Mouse (Mus musculus): ENCODE data around the gene Nav2. TPM values are rescaled to one million over a fixed set of nuclear protein-coding genes. Genes with fewer than 3 reads are reported as not detected.

Gene Nav2
- polyA plus RNA-seq, 1 experiment from 2014 or later = 23.0 TPM

DNA sequence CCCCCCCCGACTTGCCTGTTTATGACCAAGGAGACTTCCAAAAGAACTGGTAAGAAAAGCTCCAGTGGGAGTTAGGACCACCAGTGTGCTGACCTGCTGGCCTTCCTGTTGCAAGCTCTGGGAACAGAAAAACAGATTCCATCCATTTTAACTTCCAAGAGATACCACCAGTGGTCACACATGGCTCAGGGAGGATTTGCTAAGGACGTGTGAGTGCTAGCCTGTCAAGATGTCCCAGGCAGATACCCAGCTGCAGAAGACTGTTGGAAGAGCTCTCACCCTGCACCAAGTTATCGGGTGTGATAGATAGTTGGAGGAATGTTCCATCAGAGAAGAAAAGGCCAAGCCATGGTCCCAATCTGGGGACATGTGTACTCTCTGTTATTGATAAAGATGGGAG lies 633.6 kb downstream of the Nav2 start:
- Histone ChIP-seq H3K9ac (replicated peaks) (no peak overlapping the region), H3K4me1 (peaks cover 14% of the 10 kb centered on the region), H3K9me3 (no peaks in the 10 kb centered on the region), H3K27ac (replicated peaks) (no peak overlapping the region), H3K4me3 (no peak overlapping the region), H3K4me2 (replicated peaks) (no peak overlapping the region), H3K36me3 (no peaks in the 10 kb centered on the region; the same call in 1 of the 2 replicates), H3K27me3 (no peaks in the 10 kb centered on the region; the same call in 1 of the 2 replicates)
- no peak for ATAC-seq (ENCODE audit: low FRiP score, low read depth)
- 92% methylated on average over 3 of the region's 3 CpGs for WGBS

DNA sequence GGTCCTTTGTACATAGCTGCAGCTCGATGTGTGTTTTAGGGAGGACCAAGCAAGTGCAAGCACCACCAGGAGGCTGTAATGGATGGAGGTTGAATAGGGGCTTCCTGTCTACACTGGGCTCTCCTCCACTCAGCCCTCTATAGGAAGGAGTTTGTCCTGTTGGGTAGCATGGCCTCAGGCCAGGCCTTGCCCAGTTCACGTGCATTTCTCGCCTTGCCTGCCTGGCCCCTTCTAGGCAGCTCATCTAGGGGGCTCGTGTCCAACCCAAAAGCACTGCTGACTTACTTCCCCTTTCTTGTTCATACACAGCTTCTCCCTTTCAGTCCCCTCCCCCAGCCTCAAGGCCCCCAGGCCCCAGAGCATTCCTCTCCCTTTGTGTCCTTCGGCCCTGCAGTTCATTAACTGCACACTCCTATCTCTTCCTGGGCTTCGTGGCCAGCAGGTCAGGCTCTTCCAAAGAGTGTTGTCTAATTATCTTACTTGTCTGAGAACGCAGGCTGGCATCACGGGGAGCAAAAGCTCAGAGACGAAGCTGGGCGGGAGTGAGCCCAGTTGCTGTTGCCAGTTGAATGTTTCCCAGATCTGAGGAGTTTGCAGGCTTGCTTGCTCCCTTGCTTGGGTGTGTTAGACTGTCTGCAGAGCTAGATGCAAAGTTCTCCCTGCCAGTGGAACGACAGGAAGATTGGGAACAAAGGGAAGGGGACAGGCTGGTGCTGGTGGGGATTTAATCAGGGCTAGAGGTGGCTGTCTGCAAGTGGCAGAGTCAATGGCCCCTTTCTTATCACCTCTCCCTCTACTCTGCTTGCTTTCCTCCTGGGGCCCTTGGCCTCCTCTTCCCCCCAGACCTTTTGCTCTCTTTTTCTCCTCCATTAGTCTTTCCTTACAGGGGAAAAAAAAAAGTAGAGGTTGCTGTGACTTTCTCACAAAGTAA lies 636.5 kb downstream of the Nav2 start:
- peaks cover 12% of the 10 kb centered on the region; the same call in 1 of the 2 replicates for H3K36me3 ChIP-seq
- peak; percentile 48 for ATAC-seq (ENCODE audit: low FRiP score, low read depth)
- no peak overlapping the region for H3K4me2 ChIP-seq (replicated peaks)
- no peaks in the 10 kb centered on the region; the same call in 1 of the 2 replicates for H3K27me3 ChIP-seq
- H3K4me1 ChIP-seq = peaks cover 14% of the 10 kb centered on the region
- peak overlapping the region; percentile 31 for H3K27ac ChIP-seq (replicated peaks)
- H3K4me3 ChIP-seq = no peak overlapping the region
- H3K9ac ChIP-seq (replicated peaks) = no peak overlapping the region
- no peaks in the 10 kb centered on the region for H3K9me3 ChIP-seq
- 30% methylated on average over 11 of the region's 11 CpGs for WGBS

DNA sequence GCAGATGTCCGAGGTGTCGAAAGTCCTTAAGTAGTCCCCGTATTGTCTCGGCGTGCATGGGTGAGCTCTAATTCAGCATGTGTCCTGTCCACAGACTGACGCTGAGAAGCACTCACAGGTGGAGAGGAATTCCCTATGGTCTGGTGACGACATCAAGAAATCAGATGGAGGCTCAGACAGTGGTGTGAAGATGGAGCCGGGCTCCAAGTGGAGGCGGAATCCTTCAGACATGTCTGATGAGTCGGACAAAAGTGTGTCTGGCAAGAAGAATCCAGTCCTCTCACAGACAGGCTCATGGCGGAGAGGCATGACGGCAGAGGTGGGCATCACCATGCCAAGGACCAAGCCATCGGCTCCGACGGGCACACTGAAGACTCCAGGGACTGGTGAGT lies 637.2 kb downstream of the Nav2 start:
- WGBS = 73% methylated on average over 15 of the region's 15 CpGs
- peak overlapping the region; percentile 31; the same call in 1 of the 2 replicates for H3K27ac ChIP-seq (replicated peaks)

DNA sequence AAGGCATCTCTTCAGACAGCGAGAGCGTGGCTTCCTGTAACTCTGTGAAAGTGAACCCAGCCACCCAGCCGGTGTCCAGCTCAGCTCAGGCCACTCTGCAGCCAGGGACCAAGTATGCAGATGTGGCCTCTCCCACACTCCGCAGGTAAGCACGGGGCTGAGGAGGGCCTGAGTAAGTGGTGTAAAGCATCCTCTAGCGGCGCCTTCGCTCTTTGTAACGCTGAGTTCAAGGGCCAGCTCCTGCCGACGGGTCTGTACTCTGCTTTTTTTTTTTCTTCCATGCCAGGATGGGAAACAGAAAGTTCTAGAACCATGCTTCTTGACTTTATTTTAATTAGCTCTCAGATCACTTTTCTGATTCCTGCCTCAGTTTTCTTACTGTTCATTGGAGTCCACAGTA lies 639.9 kb downstream of the Nav2 start:
- Histone ChIP-seq H3K4me1 (peaks cover 14% of the 10 kb centered on the region), H3K4me3 (no peak overlapping the region), H3K9me3 (no peaks in the 10 kb centered on the region), H3K4me2 (replicated peaks) (no peak overlapping the region), H3K36me3 (peaks cover 20% of the 10 kb centered on the region), H3K27me3 (no peaks in the 10 kb centered on the region), H3K27ac (replicated peaks) (no peak overlapping the region), H3K9ac (replicated peaks) (no peak overlapping the region)
- WGBS = 92% methylated on average over 11 of the region's 11 CpGs
- ATAC-seq (ENCODE audit: low FRiP score, low read depth) = no peak

More for the DNA sequence above, 637.2 kb downstream of the Nav2 start:
- Histone ChIP-seq H3K36me3 (peaks cover 12% of the 10 kb centered on the region; the same call in 1 of the 2 replicates), H3K4me1 (peaks cover 14% of the 10 kb centered on the region), H3K9me3 (no peaks in the 10 kb centered on the region), H3K9ac (replicated peaks) (no peak overlapping the region), H3K4me2 (replicated peaks) (no peak overlapping the region), H3K4me3 (no peak overlapping the region), H3K27me3 (no peaks in the 10 kb centered on the region; the same call in 1 of the 2 replicates)
- no peak for ATAC-seq (ENCODE audit: low FRiP score, low read depth)

DNA sequence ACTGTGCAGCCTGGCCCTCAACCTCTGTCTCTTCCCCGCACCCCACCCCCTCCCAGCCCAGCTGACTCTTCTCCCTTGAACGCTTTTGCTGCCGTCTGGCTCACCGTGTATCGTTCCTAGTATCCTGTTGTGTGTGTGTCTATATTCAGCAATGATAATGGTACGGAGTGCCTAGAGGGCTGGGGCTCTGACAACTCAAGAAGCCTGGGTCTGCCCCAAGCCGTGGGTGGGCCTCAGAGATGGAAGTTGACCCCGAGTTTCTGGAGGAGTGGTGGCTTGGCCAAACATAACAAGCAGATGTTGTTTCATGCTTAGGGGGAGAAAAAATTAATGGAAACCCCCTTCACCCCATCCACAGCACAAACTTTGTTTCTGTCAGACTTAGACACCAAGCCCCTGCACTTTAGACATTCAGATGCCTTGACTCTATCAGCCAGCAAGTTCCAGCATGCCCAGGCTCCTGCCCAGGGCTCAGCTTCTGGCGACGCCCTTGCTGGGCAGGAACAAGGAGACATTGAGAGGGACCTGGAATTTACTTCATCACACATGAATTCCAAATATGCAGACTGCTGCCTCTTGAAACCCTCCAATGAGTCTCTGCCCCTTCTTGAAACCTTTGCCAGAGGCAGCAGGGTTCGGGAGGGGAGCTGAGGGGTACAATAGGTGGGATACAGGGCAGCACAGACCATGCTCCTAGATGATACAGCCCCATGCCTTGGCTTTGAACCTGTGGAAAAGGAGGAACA lies 644.9 kb downstream of the Nav2 start:
- Histone ChIP-seq H3K27ac (replicated peaks) (no peak overlapping the region), H3K4me1 (no peaks in the 10 kb centered on the region), H3K9me3 (no peaks in the 10 kb centered on the region), H3K36me3 (peaks cover 20% of the 10 kb centered on the region), H3K4me2 (replicated peaks) (no peak overlapping the region), H3K27me3 (no peaks in the 10 kb centered on the region), H3K4me3 (no peak overlapping the region), H3K9ac (replicated peaks) (no peak overlapping the region)
- no peak for ATAC-seq (ENCODE audit: low FRiP score, low read depth)
- 65% methylated on average over 11 of the region's 11 CpGs for WGBS

DNA sequence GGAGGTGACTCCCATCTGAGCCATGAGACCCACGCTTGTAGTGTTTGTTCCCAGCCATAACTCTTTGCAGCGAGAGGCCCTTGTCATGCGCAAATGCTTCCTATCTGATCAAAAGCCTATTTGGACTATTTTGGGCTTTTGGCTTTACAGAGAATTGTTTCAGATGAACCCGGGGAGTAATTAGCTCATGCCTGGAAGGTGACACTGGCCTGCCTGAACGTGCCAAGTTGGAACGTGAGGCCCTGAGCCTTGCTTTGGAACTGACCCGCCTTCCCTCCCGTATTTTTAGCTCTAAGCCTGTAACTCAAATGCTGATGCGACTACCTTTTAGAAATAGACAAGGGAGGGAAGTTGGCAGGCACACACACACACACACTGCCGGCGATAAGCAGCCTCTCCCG lies 649.7 kb downstream of the Nav2 start:
- no peaks in the 10 kb centered on the region for H3K9me3 ChIP-seq
- H3K27ac ChIP-seq (replicated peaks) = no peak overlapping the region
- no peaks in the 10 kb centered on the region for H3K27me3 ChIP-seq
- H3K4me3 ChIP-seq = no peak overlapping the region
- WGBS = 92% methylated on average over 12 of the region's 12 CpGs
- H3K9ac ChIP-seq (replicated peaks) = no peak overlapping the region
- H3K4me1 ChIP-seq = no peaks in the 10 kb centered on the region
- H3K4me2 ChIP-seq (replicated peaks) = no peak overlapping the region
- ATAC-seq (ENCODE audit: low FRiP score, low read depth) = no peak
- 0 out of 2 replicates have a peak, but pooled peaks cover 9% of the 10 kb centered on the region for H3K36me3 ChIP-seq

DNA sequence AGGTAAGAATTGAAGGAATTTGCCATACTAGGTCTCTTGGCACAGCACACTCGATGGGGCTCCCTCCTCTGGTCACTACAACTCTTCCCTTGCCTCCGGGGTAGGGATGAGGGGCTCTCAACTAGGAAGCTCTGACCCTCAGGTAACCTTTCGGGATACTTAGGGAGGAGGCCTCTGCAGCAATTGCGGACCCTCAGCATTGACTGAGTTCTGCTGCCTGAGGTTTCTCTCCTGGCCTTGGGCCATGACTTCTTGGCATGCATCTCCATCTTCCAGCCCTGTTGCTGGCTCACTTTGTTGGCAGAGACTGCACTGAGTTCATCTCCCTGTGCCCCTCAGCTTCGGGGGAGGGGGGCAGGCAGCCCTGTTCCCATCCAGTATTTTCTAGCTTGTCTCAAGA lies 650.4 kb downstream of the Nav2 start:
- H3K9me3 ChIP-seq = no peaks in the 10 kb centered on the region
- 0 out of 2 replicates have a peak, but pooled peaks cover 6% of the 10 kb centered on the region for H3K36me3 ChIP-seq
- ATAC-seq (ENCODE audit: low FRiP score, low read depth) = no peak
- no peak overlapping the region for H3K4me3 ChIP-seq
- 96% methylated on average over 5 of the region's 5 CpGs for WGBS
- no peaks in the 10 kb centered on the region for H3K27me3 ChIP-seq
- H3K4me2 ChIP-seq (replicated peaks) = no peak overlapping the region
- no peak overlapping the region for H3K27ac ChIP-seq (replicated peaks)
- H3K4me1 ChIP-seq = no peaks in the 10 kb centered on the region
- no peak overlapping the region for H3K9ac ChIP-seq (replicated peaks)

DNA sequence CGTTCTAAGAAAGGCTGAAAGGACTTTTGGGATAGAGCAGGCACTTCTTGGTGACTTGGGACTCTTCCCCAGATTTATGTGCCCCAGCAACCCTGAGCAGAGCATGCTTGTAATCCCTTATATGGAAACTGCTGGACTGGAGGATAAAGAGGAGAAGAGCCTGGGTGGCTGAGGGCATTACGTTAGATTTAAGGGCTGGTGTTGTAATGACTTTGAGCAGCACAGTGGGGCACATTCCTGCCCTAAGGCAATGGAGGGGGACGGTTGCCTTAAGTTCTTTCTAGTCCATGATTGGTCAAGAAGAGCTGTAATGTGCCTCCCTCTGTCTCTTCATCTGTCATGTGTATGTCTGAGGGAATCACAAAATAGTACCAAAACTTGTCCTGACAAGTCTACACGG lies 651.5 kb downstream of the Nav2 start:
- Histone ChIP-seq H3K9ac (replicated peaks) (no peak overlapping the region), H3K4me2 (replicated peaks) (no peak overlapping the region), H3K36me3 (0 out of 2 replicates have a peak, but pooled peaks cover 9% of the 10 kb centered on the region), H3K27me3 (no peaks in the 10 kb centered on the region), H3K9me3 (no peaks in the 10 kb centered on the region), H3K4me3 (no peak overlapping the region), H3K27ac (replicated peaks) (no peak overlapping the region), H3K4me1 (no peaks in the 10 kb centered on the region)
- no peak for ATAC-seq (ENCODE audit: low FRiP score, low read depth)
- 77% methylated on average over 4 of the region's 4 CpGs for WGBS

DNA sequence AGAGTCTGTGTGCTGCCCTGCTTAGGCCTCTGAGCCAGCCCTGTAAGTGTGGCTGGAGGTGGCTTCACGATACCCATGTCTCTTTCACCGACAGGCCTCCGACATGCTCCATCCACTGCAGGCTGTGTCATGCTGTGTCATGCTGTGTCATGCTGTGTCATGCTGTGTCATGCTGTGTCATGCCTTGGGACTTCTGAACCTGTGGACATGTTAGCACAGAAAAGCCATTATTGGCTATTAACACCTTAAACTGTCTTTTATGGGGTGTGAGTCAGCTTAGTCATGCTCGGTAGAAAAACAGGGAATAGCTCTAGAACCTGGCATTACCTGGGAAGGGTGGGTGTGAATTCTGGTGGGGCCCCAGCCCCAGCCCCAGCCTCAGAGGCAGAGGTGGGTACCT lies 653.9 kb downstream of the Nav2 start:
- Histone ChIP-seq H3K4me1 (peaks cover 3% of the 10 kb centered on the region; the same call in 1 of the 2 replicates), H3K36me3 (0 out of 2 replicates have a peak, but pooled peaks cover 10% of the 10 kb centered on the region)
- 91% methylated on average over 4 of the region's 4 CpGs for WGBS

DNA sequence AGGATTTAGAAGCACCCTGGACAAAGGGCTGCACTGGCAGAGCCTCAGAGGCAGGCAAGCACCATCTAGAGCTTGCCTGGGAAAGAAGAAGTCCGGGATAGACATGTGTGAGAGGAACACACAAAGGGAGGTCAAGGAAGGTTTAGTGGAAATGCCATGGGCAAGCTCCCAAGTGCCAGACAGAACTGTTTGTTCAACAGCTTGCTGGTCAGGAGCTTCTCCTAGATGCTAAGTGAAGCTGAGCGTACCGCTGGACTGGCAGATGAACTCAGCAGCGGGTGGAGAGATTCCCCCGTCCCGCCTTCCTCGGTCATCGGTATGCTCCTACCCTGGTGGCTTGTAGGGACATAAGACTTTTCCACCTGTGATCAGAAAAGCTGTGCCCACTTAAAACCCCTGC lies 654.3 kb downstream of the Nav2 start:
- H3K36me3 ChIP-seq = 0 out of 2 replicates have a peak, but pooled peaks cover 7% of the 10 kb centered on the region
- 88% methylated on average over 8 of the region's 8 CpGs for WGBS
- no peak overlapping the region for H3K4me3 ChIP-seq
- no peak for ATAC-seq (ENCODE audit: low FRiP score, low read depth)
- no peak overlapping the region for H3K9ac ChIP-seq (replicated peaks)
- H3K27me3 ChIP-seq = no peaks in the 10 kb centered on the region
- H3K27ac ChIP-seq (replicated peaks) = no peak overlapping the region
- no peaks in the 10 kb centered on the region for H3K9me3 ChIP-seq
- peaks cover 3% of the 10 kb centered on the region; the same call in 1 of the 2 replicates for H3K4me1 ChIP-seq
- H3K4me2 ChIP-seq (replicated peaks) = no peak overlapping the region

More for the DNA sequence above, 653.9 kb downstream of the Nav2 start:
- Histone ChIP-seq H3K9ac (replicated peaks) (no peak overlapping the region), H3K4me3 (no peak overlapping the region), H3K9me3 (no peaks in the 10 kb centered on the region), H3K27me3 (no peaks in the 10 kb centered on the region), H3K27ac (replicated peaks) (no peak overlapping the region), H3K4me2 (replicated peaks) (no peak overlapping the region)
- 0 out of 2 replicates have a peak, but pooled peaks have one; percentile 30 for ATAC-seq (ENCODE audit: low FRiP score, low read depth)

DNA sequence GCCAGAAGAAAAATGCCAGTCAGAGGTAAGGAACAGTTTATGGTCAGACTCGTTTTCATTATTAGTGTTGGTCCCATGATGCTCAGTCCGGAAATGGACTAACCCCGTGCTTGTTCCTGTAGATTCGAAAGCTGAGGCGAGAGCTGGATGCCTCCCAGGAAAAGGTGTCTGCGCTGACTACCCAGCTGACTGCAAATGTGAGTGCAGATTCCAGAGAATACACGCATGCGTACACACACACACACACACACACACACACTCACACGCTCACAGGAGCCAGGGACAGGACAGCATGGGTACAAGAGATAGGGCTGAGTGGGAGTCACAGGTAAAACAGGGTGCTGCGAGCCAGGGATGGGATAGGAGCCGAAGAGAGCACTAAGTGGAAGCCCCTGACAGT lies 656.6 kb downstream of the Nav2 start:
- ATAC-seq (ENCODE audit: low FRiP score, low read depth) = no peak
- Histone ChIP-seq H3K27ac (replicated peaks) (no peak overlapping the region), H3K4me3 (no peak overlapping the region), H3K4me1 (peaks cover 3% of the 10 kb centered on the region; the same call in 1 of the 2 replicates), H3K36me3 (0 out of 2 replicates have a peak, but pooled peaks cover 7% of the 10 kb centered on the region), H3K27me3 (no peaks in the 10 kb centered on the region), H3K9ac (replicated peaks) (no peak overlapping the region), H3K4me2 (replicated peaks) (no peak overlapping the region), H3K9me3 (no peaks in the 10 kb centered on the region)
- WGBS = 89% methylated on average over 11 of the region's 11 CpGs

DNA sequence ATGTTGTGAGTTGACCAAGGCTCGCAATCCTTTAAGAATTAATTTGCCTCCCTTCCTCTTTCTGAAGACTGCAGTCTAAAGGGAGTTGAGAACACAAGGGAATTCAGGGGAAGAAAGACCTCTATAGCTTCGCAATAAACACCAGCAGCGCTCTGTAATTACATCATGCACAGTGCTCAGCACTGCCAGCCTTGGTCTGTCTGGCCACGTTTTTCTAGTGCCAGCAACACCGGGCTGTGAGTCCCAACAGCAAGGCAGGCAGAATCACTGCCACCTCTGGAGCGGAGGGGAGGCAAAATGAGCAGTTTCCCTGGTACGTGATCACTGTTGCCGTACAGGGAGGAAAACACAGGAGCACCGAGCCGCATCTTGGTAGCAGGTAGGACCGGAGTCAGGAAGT lies 657.3 kb downstream of the Nav2 start:
- 92% methylated on average over 11 of the region's 11 CpGs for WGBS
- ATAC-seq (ENCODE audit: low FRiP score, low read depth) = no peak
- no peak overlapping the region for H3K27ac ChIP-seq (replicated peaks)
- H3K36me3 ChIP-seq = peaks cover 9% of the 10 kb centered on the region; the same call in 1 of the 2 replicates
- no peak overlapping the region for H3K4me3 ChIP-seq
- no peaks in the 10 kb centered on the region for H3K9me3 ChIP-seq
- H3K4me2 ChIP-seq (replicated peaks) = no peak overlapping the region
- H3K4me1 ChIP-seq = peaks cover 3% of the 10 kb centered on the region; the same call in 1 of the 2 replicates
- H3K9ac ChIP-seq (replicated peaks) = no peak overlapping the region
- no peaks in the 10 kb centered on the region for H3K27me3 ChIP-seq

All from midbrain, embryonic 12.5 days (tissue).